Mouse (Mus musculus): ENCODE data around the gene Cfap157.

Gene Cfap157

DNA sequence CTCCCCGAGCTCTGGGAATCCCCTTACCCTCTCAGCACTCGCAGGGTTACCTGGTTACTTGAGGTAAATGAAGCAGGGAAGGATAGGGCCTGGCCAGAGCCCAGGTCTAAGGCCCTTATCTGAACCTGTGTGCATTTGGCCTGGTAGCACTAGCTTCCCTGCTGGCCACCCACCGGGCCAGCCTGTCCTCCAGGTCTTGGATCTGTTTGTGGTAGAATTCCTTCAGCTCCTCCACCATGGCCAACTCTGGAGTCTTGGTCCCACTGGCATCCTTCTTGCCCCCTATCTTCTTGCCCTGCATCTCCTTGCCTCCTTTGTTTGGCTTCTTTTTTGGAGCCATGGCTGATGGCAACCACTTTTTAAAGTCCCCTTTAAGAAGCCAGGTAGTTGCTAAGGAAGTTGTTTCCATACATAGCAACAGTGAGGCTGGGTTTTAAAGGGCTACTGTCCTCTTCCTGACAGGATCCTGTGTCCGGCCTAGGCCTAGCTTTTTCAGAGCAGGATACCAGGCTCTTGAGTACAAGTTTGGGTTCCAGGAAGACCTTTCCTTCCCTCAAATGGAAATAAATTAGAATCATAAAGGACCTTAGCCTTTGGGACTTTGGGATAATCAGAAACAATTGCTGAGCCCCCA lies at the start of gene Cfap157:
TSS of gene Cfap157 (minus strand) at position 381 of the 634 bp plus-strand sequence.
- in situ Hi-C loops (cut with MboI, MseI): no loop called here

- in situ Hi-C loops (cut with MboI, MseI): no loop called here
Observed at GRCm38 (mm10) chr2:32828979-32829676, 44.9 kb upstream of the Cfap157 start.

DNA sequence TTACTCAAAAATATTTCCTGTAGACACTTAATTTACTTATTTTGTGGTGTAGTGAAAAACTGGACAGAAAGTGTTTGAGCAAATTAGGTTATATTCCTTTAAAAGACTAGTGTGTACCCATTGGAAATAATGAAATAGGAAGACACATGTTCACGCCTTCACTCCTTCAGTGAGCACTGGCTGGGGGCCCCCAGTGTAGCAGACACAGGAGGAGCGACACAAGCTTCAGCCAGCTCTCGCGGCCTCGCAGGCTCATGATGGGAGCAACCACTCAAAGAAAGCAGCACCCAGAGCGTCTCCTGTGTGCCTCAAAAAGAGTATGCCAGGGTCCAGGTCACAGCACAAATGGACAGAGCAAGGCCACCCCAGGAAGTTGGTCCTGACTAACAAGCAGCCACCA lies 41.6 kb upstream of the Cfap157 start:
- in situ Hi-C loops (cut with MboI, MseI): no loop called here

DNA sequence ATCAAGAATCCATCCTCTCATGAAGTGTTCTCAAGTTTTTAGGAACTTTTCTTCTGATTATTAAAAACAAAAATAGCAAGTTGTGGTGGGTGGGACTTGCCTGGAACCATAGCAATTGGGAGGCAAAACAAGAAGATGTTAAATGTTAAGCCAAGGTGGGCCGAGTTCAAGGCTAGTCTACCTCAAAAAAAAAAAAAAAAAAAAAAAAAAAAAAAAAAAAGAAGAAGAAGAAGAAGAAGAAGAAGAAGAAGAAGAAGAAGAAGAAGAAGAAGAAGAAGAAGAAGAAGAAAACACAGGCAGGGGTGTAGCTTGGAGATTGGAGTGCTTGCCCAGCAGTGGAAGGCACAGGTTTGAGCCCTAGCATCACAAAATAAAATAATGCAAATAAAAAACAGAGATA lies 40.5 kb upstream of the Cfap157 start:
- in situ Hi-C loops (cut with MboI, MseI): no loop called here

GRCm38 (mm10) chr2:32824181-32824580 lies 40.0 kb upstream of the Cfap157 start:
- in situ Hi-C loops (cut with MboI, MseI): no loop called here

DNA sequence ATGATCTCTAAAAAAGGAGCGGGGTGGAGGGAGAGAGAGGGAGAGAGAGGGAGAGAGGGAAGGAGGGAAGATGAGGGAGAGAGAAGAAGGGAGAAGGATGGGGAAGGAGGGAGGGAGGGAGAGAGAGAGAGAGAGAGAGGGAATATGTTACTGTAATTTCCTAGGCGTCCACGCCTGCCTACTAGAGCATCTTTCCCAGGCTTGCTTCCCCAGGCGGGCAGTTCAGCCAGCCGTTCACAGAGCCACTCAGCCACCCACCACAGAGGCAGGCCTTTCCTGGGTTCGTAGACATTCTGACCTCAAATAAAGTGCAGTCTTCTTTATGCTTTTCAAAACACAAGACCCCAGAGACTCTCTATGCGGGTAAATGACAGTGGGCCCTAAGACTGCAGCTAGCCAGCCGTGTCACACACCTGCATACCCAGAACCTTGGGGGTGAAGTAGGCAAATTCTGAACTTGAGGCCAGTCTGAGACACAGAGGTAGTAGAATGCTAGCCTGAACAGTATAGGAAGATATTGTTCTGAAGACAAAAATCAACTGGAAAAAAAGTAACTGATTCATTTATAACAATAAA lies 39.4 kb upstream of the Cfap157 start:
- in situ Hi-C loops (cut with MboI, MseI): no loop called here

GRCm38 (mm10) chr2:32823153-32823552 lies 38.9 kb upstream of the Cfap157 start:
- in situ Hi-C loops (cut with MboI, MseI): no loop called here

DNA sequence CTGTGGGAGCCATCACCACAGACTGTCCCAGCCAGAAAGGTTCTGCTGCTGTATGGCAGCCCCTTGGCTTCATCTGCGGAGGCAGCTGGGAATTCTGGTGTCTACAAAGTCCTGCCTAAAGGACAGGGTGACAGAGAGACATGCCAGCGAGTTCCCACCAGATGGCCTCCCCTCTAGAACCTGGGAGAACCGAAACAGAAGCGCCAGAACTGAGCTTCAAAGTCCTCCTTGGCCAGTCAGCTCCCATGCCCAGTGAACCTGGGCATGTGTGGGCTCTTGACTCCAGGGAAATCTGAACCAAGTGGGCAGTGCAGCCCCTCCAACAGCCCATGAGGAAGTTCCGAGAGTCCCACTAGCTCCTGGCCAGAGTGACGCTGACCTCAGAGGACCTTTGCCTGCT lies 38.4 kb upstream of the Cfap157 start:
- in situ Hi-C loops (cut with MboI, MseI): no loop called here

GRCm38 (mm10) chr2:32821041-32821802 lies 37.0 kb upstream of the Cfap157 start:
- in situ Hi-C loops (cut with MboI, MseI): no loop called here

DNA sequence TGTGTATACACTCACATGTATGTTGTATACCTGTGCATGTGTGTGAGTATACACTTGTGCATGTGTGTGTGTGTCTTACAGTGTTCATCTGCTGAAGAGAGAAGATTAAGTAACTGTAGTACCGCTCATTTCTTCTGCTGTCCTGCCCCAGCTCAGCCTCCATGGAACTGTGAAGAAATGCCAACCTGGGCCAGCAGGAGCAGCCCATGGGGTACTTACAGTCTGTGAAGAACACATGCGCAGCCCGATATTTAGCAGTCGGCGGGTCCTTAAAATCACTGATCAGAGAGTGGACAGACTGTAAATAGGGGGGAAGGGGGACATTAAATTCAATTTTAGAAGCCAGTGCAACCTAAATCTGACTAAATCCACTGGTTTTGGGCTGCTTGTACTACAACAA lies 34.0 kb upstream of the Cfap157 start:
- in situ Hi-C loops (cut with MboI, MseI): loop anchor here in 1 of 2 experiments (10.0 kb wide), 1 partner anchor 287 kb away; no protein-coding TSS in a partner anchor

DNA sequence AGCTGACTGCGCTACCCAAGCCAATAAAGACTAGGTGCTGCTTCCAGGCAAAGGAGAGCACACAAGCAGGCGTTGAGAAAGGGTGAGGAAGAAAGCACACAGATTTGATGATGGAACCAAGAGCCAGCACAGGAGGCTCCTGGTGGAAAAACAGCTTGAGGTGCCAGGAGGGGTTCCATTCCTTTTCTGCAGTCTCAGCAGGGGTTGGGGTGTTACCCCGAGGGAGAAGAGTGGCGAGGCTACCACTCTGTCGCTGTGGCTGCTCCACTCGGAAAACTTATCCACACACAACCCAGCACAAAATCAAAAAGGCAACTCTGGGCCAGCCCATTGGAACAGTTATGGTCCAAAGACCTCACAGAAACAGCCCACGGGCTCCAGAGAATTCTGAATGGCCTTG lies 33.4 kb upstream of the Cfap157 start:
- in situ Hi-C loops (cut with MboI, MseI): loop anchor here in 1 of 2 experiments (10.0 kb wide), 1 partner anchor 287 kb away; no protein-coding TSS in a partner anchor

DNA sequence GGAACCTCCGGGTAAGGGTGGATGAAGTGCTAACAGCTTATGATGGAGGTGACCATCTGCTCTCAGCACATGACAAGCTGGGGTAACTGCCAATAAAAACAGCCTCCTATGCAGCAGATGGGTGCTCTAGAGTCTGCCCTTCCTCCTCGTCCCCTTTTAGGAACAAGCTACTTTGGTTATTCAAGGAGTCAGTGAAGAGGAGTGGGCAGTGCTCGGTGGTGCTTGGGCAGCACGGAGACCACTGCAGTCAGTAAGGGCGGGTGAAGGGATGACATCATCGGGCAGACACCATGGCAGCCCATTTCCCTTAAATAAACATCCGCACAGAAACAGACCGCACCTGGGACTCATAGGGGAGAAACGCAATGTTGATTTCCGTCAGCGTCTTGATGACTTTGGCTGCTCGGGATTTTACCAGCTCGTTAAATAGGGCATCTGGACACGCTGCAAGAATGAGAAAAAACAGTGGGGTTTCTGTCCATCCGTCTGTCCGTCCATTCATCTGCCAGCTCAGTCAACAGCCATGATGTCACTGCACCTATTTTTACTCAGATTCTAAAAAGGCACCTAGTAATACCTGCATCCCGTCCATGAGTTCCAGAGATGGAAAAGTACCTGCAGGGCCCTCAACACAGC lies 32.8 kb upstream of the Cfap157 start:
- in situ Hi-C loops (cut with MboI, MseI): loop anchor here in 1 of 2 experiments (10.0 kb wide), 1 partner anchor 288 kb away; no protein-coding TSS in a partner anchor

GRCm38 (mm10) chr2:32816497-32816896 lies 32.3 kb upstream of the Cfap157 start:
- in situ Hi-C loops (cut with MboI, MseI): loop anchor here in 1 of 2 experiments (10.0 kb wide), 1 partner anchor 288 kb away; no protein-coding TSS in a partner anchor

- in situ Hi-C loops (cut with MboI, MseI): loop anchor here in 1 of 2 experiments (10.0 kb wide), 1 partner anchor 293 kb away; no protein-coding TSS in a partner anchor
Observed at GRCm38 (mm10) chr2:32811959-32812358, 27.7 kb upstream of the Cfap157 start.

DNA sequence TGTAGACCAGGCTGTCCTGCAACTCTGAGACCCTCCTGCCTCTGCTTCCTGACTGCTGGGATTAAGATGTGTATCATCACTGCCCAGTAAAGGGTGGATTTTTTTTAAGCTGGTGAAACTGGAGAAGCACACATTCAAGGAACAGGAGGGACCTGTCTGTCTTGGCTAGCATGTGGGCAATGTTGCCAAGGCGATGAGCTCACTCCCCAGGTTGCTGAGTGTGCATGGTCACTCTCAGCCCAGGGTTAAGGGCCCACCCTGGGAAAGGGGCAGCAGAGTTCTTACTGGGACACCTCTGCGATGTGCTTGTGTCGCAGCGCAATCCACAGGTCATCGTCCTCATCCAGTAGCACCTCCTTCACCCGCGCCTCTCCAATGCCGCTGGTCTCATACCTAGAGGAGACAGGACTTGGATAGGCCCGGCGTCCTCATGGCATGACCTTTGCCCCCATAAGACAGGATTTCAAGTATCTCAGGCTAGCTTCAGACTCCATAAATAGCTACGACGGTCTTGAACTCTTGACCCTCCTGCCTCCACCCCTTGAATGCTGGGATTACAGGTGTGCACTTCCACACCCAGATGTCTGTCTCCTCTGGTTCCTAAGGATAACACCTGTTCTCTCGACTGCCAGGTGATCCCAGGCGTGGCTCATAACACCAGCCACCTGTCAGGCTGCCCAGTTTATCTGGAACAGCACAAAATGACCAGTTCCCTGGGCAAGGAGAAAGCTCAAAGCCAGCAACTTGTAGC lies 24.8 kb upstream of the Cfap157 start:
- in situ Hi-C loops (cut with MboI, MseI): no loop called here

DNA sequence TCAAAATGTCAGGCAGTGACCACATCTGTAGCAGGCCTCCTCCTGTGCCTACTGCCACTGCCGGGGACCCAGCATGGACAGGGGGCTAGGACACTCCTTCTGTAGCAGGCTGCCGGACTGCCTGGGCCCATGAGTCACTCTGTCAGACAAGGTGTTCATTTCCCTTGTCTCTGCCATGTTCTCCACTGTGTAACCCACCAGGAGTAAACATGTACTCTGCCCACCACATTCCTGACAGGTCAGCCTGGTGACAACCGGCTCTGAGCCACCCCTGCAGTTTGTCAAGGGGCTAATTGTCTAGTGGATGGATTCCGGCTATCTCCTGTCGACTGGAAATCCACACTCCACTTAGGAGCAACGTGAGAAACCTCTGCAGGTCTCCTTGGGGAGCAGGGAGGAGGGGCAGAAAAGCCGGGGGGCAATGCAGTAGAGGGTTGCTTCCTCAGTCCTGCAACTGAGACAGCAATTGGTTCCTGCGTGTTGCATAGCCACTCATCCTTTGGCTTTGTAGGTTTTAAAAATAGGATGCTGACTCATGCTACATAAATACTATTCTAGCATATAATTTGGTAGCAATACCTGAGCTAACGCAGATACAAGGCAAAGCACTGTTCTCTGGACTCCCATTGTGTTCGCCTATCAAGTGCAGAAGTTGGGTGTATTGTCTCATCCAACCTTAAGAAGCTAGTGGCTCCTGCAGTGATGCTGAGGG lies 14.2 kb upstream of the Cfap157 start:
- in situ Hi-C loops (cut with MboI, MseI): no loop called here

DNA sequence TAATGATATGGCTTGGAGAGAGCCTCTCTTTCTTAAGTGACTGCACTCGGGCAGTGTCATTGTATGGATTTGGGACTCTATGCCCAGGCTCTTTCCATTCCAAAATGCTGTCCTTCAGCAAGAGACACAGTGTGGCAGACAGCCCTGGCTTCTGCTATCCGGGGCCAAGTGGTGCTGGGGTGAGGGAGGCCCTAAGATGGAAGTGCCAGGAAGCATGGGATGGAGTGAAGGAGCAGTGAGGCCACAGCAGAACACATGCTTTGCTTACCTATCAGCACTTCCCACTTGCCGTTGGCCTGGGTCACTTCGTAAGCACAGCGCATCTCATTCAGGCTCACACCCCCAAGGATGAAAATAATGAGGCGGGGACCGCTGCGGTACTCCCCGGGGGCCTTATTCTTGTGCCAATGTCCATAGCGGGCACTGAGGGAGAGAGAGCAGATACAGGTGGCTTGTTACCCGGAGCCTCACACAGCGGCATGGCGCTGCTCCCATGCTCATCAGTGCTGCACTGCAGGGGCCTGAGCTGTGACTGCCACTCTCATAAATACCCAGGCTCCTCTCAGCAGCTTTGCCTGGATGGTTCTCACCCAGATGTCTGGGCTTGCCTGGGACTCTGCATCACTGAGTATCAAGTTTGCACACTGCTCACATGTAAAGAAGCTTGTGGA lies 11.7 kb upstream of the Cfap157 start:
- in situ Hi-C loops (cut with MboI, MseI): no loop called here

DNA sequence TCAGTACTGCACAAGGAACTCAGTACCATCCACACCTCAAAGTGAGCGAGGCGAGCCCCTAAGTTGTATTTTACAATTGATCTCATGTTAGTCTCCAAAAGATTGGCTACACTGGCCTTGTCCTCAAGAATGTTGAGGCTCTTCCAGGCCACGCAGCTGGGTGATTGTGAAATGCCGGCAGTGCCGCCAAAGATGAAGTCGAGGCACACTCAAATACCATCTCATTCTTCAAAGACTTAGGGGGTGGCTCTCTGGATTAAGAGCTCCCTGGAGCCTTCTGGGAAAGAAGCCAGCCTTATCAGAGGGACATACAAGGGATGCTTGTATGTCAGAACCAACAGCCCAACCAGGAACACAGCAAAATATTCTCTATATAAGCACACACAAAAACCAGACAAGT lies 7.1 kb upstream of the Cfap157 start:
- in situ Hi-C loops (cut with MboI, MseI): no loop called here

DNA sequence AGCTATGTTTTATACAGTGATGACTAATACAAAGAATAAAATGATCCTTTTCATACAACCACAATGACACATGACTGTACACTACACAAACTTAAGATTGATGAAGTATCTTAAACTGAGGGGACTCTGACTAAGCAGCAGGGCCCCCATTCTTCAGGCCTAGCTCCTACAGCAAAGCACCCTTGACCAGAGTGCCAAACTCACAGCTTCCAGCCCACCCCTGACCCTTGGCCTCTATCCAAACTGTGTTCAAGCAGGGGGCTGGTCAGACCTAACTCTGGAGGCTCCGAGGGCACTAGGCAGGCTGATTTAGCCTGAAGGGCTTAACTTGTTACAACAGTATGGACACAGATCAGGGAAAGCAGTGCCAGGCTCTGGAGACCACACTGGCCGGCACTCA lies 4.4 kb upstream of the Cfap157 start:
- in situ Hi-C loops (cut with MboI, MseI): no loop called here
